Mouse (Mus musculus): Measurements from ENCODE around the gene Ppfia4. TPM values are rescaled to one million over a fixed set of nuclear protein-coding genes. Genes with fewer than 3 reads are reported as not detected.

Ppfia4 gene
- total and polyA plus RNA-seq, 3 experiments = 0.30 to 5.4 (median 1.8) TPM

GRCm38 (mm10) chr1:134281563-134281962, 51.2 kb downstream of the Ppfia4 start:
- in situ Hi-C loops (cut with MboI; ENCODE audit: low pct_ligation_motif_present, low pct_unique_long_range_greater_than_20kb, low sequenced_read_pairs) (no loop called here), dilution Hi-C loops (cut with MboI; ENCODE audit: extremely low pct_ligation_motif_present, extremely low pct_unique_long_range_greater_than_20kb, low sequenced_read_pairs) (no loop called here)
- Histone ChIP-seq H3K9me3 (replicated peaks; ENCODE audit: low read length) (no peaks in the 10 kb centered on the region), H3K9ac (ENCODE audit: insufficient read depth, low read depth) (no peak overlapping the region), H3K27ac (ENCODE audit: insufficient read depth, low read depth) (no peak overlapping the region), H3K4me1 (ENCODE audit: control insufficient read depth in 1 of 2, insufficient read depth in 2 of 2) (peaks cover 33 to 66% of the 10 kb centered on the region in 2 experiments), H3K36me3 (replicated peaks in 1 of 2; ENCODE audit: control insufficient read depth in 1 of 2, insufficient read depth in 1 of 2, low read length in 1 of 2) (no peaks in the 10 kb centered on the region), H3K4me3 (replicated peaks in 1 of 3; ENCODE audit: low read depth in 2 of 3, low read length in 2 of 3, poor library complexity in 1 of 3) (no peak overlapping the region), H3K4me2 (ENCODE audit: insufficient read depth, low read depth, poor library complexity, severe bottlenecking) (no peak overlapping the region), H3K79me2 (replicated peaks; ENCODE audit: control insufficient read depth, extremely low read depth, insufficient read depth, poor library complexity, severe bottlenecking) (no peaks in the 10 kb centered on the region), H3K27me3 (replicated peaks) (no peaks in the 10 kb centered on the region)
- peak in 1 of 2 experiments; percentile 19; a peak in 1 of 4 replicates for TF ChIP-seq CTCF (conservative IDR thresholded peaks at IDR 0.05 in 1 of 2, IDR thresholded peaks at IDR 0.05 in 1 of 2; ENCODE audit: low read depth in 2 of 2, low read length in 2 of 2)
- TF ChIP-seq JUN (IDR thresholded peaks at IDR 0.05; ENCODE audit: insufficient read depth, low read depth, low read length) = no peak
- no peak for DNase-seq (ENCODE audit: extremely low read depth)

GRCm38 (mm10) chr1:134280174-134280573, 52.6 kb downstream of the Ppfia4 start:
- Histone ChIP-seq H3K27me3 (replicated peaks) (no peaks in the 10 kb centered on the region), H3K27ac (ENCODE audit: insufficient read depth, low read depth) (no peak overlapping the region), H3K4me2 (ENCODE audit: insufficient read depth, low read depth, poor library complexity, severe bottlenecking) (no peak overlapping the region), H3K79me2 (replicated peaks; ENCODE audit: control insufficient read depth, extremely low read depth, insufficient read depth, poor library complexity, severe bottlenecking) (no peaks in the 10 kb centered on the region), H3K4me3 (replicated peaks in 1 of 3; ENCODE audit: low read depth in 2 of 3, low read length in 2 of 3, poor library complexity in 1 of 3) (no peak overlapping the region), H3K36me3 (replicated peaks in 1 of 2; ENCODE audit: control insufficient read depth in 1 of 2, insufficient read depth in 1 of 2, low read length in 1 of 2) (no peaks in the 10 kb centered on the region), H3K9me3 (replicated peaks; ENCODE audit: low read length) (no peaks in the 10 kb centered on the region), H3K4me1 (ENCODE audit: control insufficient read depth in 1 of 2, insufficient read depth in 2 of 2) (peaks cover 23 to 52% of the 10 kb centered on the region in 2 experiments), H3K9ac (ENCODE audit: insufficient read depth, low read depth) (no peak overlapping the region)
- no peak for TF ChIP-seq ETS1 (conservative IDR thresholded peaks at IDR 0.05; ENCODE audit: low read depth, low read length)
- TF ChIP-seq NELFE (IDR thresholded peaks at IDR 0.05; ENCODE audit: low read depth, low read length) = no peak
- dilution Hi-C loops (cut with MboI; ENCODE audit: extremely low pct_ligation_motif_present, extremely low pct_unique_long_range_greater_than_20kb, low sequenced_read_pairs) (no loop called here), in situ Hi-C loops (cut with MboI; ENCODE audit: low pct_ligation_motif_present, low pct_unique_long_range_greater_than_20kb, low sequenced_read_pairs) (no loop called here)
- DNase-seq (ENCODE audit: extremely low read depth) = no peak

GRCm38 (mm10) chr1:134276823-134277222, 55.9 kb downstream of the Ppfia4 start:
- TF ChIP-seq TBP (conservative IDR thresholded peaks at IDR 0.05; ENCODE audit: low read depth, low read length) = no peak
- TF ChIP-seq SIN3A (IDR thresholded peaks at IDR 0.05; ENCODE audit: low read length) = no peak
- no peak for TF ChIP-seq KAT2A (IDR thresholded peaks at IDR 0.05; ENCODE audit: insufficient replicate concordance, low read length)
- no peak for TF ChIP-seq ZC3H11A (IDR thresholded peaks at IDR 0.05; ENCODE audit: low read depth, low read length)
- no peak for TF ChIP-seq RCOR1 (conservative IDR thresholded peaks at IDR 0.05; ENCODE audit: low read depth, low read length)
- TF ChIP-seq BHLHE40 (IDR thresholded peaks at IDR 0.05; ENCODE audit: low read depth, low read length) = no peak
- no peak for TF ChIP-seq UBTF (IDR thresholded peaks at IDR 0.05; ENCODE audit: low read depth, low read length)
- TF ChIP-seq ZMIZ1 (IDR thresholded peaks at IDR 0.05; ENCODE audit: low read depth, low read length) = no peak
- no peak for TF ChIP-seq MXI1 (IDR thresholded peaks at IDR 0.05; ENCODE audit: low read depth, low read length)
- no peak for TF ChIP-seq HCFC1 (IDR thresholded peaks at IDR 0.05; ENCODE audit: low read depth, low read length)
- no peak for TF ChIP-seq POLR2AphosphoS2 (IDR thresholded peaks at IDR 0.05; ENCODE audit: low read depth, low read length)
- TF ChIP-seq ELF1 (IDR thresholded peaks at IDR 0.05; ENCODE audit: low read depth, low read length) = no peak
- no peak for TF ChIP-seq NRF1 (IDR thresholded peaks at IDR 0.05; ENCODE audit: low read depth, low read length)
- no peak for TF ChIP-seq POLR2A (IDR thresholded peaks at IDR 0.05; ENCODE audit: low read depth, low read length)
- no peak for TF ChIP-seq RAD21 (IDR thresholded peaks at IDR 0.05; ENCODE audit: low read depth, low read length)
- no peak for TF ChIP-seq ZNF384 (IDR thresholded peaks at IDR 0.05; ENCODE audit: low read depth, low read length)
- no peak for TF ChIP-seq E2F4 (IDR thresholded peaks at IDR 0.05; ENCODE audit: insufficient replicate concordance, low read depth, low read length)
- no peak for TF ChIP-seq MEF2A (IDR thresholded peaks at IDR 0.05; ENCODE audit: borderline replicate concordance, low read depth, low read length)
- in situ Hi-C loops (cut with MboI; ENCODE audit: low pct_ligation_motif_present, low pct_unique_long_range_greater_than_20kb, low sequenced_read_pairs) = no loop called here

More at GRCm38 (mm10) chr1:134276823-134277222, 55.9 kb downstream of the Ppfia4 start:
- dilution Hi-C loops (cut with MboI; ENCODE audit: extremely low pct_ligation_motif_present, extremely low pct_unique_long_range_greater_than_20kb, low sequenced_read_pairs) = no loop called here
- Histone ChIP-seq H3K4me2 (ENCODE audit: insufficient read depth, low read depth, poor library complexity, severe bottlenecking) (no peak overlapping the region), H3K36me3 (replicated peaks in 1 of 2; ENCODE audit: control insufficient read depth in 1 of 2, insufficient read depth in 1 of 2, low read length in 1 of 2) (no peaks in the 10 kb centered on the region), H3K9ac (ENCODE audit: insufficient read depth, low read depth) (no peak overlapping the region), H3K27ac (ENCODE audit: insufficient read depth, low read depth) (no peak overlapping the region), H3K4me1 (ENCODE audit: control insufficient read depth in 1 of 2, insufficient read depth in 2 of 2) (peaks cover 0 to 18% of the 10 kb centered on the region in 2 experiments; a peak in 2 of 4 replicates), H3K4me3 (replicated peaks in 1 of 3; ENCODE audit: low read depth in 2 of 3, low read length in 2 of 3, poor library complexity in 1 of 3) (no peak overlapping the region), H3K79me2 (replicated peaks; ENCODE audit: control insufficient read depth, extremely low read depth, insufficient read depth, poor library complexity, severe bottlenecking) (no peaks in the 10 kb centered on the region), H3K9me3 (replicated peaks; ENCODE audit: low read length) (no peaks in the 10 kb centered on the region), H3K27me3 (replicated peaks) (no peaks in the 10 kb centered on the region)
- DNase-seq (ENCODE audit: extremely low read depth) = no peak

All from CH12.LX (cell line).